Mouse (Mus musculus) kidney, postnatal 0 days (tissue): Measurements from ENCODE around the gene Adamtsl4. TPM values are rescaled to one million over a fixed set of nuclear protein-coding genes. Genes with fewer than 3 reads are reported as not detected.

Source experiments
- ATAC-seq: fragments of 200-750 bp; cut with Nextera tagmentation; replicated peaks from 2 replicates; pipeline ENCODE4 v1.8.0; 2017; ENCODE audit warnings: low read depth, moderate number of reproducible peaks, moderate TSS enrichment, moderate library complexity; ENCODE audit not compliant: low FRiP score
- DNase-seq: peaks from one replicate; pipeline ENCODE4 v3.0.0-alpha.2; 2016; ENCODE audit warnings: low spot score
- H3K27ac ChIP-seq: fragments of 300-500 bp; sonication (generic); 2 replicates; pipeline ENCODE4 v1.5.1; 2014; ENCODE audit warnings: mild to moderate bottlenecking
- H3K27me3 ChIP-seq: fragments of 300-500 bp; sonication (generic); 2 replicates; pipeline ENCODE4 v1.6.1; 2014; ENCODE audit warnings: low read length, mixed read lengths; ENCODE audit not compliant: insufficient read depth
- H3K36me3 ChIP-seq: fragments of 300-500 bp; sonication (generic); 2 replicates; pipeline ENCODE4 v1.6.1; 2014; ENCODE audit warnings: low read length, mixed read lengths; ENCODE audit not compliant: insufficient read depth
- H3K4me1 ChIP-seq: fragments of 300-500 bp; sonication (generic); replicated peaks from 2 replicates; pipeline ENCODE4 v1.6.1; 2014; ENCODE audit warnings: antibody characterized with exemption, low read length, mixed read lengths; ENCODE audit not compliant: insufficient read depth
- H3K4me2 ChIP-seq: fragments of 300-500 bp; sonication (generic); 2 replicates; pipeline ENCODE4 v1.6.1; 2014; ENCODE audit warnings: mild to moderate bottlenecking, low read length, moderate library complexity, mixed read lengths
- H3K4me3 ChIP-seq: fragments of 300-500 bp; sonication (generic); replicated peaks from 2 replicates; pipeline ENCODE4 v1.5.1; 2014; ENCODE audit warnings: low read depth, low read length
- H3K9ac ChIP-seq: fragments of 300-500 bp; sonication (generic); 2 replicates; pipeline ENCODE4 v1.6.1; 2014; ENCODE audit warnings: low read depth, low read length
- H3K9me3 ChIP-seq: fragments of 300-500 bp; sonication (generic); replicated peaks from 2 replicates; pipeline ENCODE4 v1.6.1; 2016; ENCODE audit warnings: low read length, inconsistent platforms, mixed read lengths
- CTCF ChIP-seq: IDR thresholded peaks from 2 replicates; pipeline ENCODE4 v1.5.1; 2016; ENCODE audit warnings: antibody characterized with exemption, low read depth, mild to moderate bottlenecking, moderate library complexity
- WGBS: fragments of 180-500 bp; shearing (Covaris S2); extraction: QIAGEN DNeasy Blood & Tissue Kit; methylation state at CpG from one replicate; pipeline ENCODE4 v1.1.7; 2014; 5-methylcytosine and 5-hydroxymethylcytosine counted together
- polyA plus RNA-seq: library from polyadenylated mRNA; unstranded; fragments of >200 nt; fragmentation: Nextera tagmentation; extraction: Ambion mirVana; gene quantifications from 2 replicates; pipeline ENCODE4 v1.2.1, GENCODE M21; 2015

Gene Adamtsl4
- polyA plus RNA-seq, 1 experiment from 2014 or later: 3.6 TPM

DNA sequence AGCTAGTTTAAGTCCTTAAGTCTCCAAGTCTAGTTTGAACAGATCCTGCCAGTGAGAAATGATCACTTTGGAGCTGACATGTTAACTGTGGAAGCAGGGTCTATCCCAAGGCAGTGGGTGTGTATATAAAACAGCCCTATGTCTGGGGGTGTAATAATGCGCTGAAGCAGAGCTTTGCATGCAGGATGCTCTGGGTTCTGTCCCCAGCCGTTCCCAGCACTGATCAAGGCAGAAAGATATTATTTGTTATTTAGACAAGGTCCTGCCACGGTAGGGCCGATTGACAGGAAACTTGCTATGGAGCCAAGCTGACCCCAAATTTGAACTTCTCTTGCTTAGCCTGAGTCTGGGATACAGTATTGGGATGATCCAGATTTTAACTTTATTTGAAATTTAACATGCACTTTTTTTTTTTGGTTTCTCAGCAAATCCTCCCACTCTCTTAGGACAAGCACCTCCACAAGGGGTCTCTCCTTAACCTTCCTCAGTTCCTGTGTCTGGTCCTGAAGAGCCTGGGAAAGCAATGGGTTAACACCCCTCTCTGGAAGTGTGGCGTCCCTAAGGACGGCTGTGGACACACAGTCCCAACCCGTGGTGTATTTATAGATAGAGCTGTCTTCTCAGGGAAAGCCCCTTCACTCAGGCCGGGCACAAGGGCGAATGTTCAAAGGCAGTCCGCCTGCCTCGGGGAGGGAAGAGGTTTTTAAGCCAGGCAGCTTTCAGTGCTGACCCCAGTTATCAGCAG lies 1.6 kb upstream of the Adamtsl4 start:
- Histone ChIP-seq H3K9me3 (no peaks in the 10 kb centered on the region), H3K4me2 (no peak overlapping the region; the same call in 1 of the 2 replicates), H3K27me3 (no peaks in the 10 kb centered on the region), H3K36me3 (no peaks in the 10 kb centered on the region), H3K9ac (no peak overlapping the region), H3K27ac (no peak overlapping the region; the same call in 1 of the 2 replicates), H3K4me3 (no peak overlapping the region), H3K4me1 (peaks cover 37% of the 10 kb centered on the region)
- DNase-seq: peak; percentile 79
- 17% methylated on average over 11 of the region's 11 CpGs for WGBS
- TF ChIP-seq CTCF: peak; percentile 47
- ATAC-seq: no peak

DNA sequence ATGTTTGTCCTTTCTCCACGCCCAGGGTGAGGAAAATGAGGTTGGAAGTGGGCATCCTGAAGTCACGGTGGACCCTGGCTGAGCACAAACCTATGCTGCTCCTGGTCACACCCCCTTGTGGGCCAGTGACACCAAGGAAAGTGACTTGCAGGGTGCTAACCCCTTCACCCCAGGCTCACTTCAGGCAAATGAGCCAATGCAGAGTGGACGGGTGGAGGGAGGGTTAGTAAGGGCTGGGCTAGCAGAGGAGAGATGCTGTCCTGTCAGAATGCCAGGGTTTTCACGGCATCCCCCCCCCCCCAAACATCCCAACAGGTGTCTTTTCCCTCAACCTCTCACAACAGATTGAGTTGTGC lies 571 bp downstream of the Adamtsl4 start:
- Histone ChIP-seq H3K4me2 (peak overlapping the region; percentile 86), H3K4me3 (peak overlapping the region; percentile 42), H3K9ac (peak overlapping the region; percentile 54), H3K36me3 (no peaks in the 10 kb centered on the region), H3K27ac (peak overlapping the region; percentile 87), H3K27me3 (no peaks in the 10 kb centered on the region), H3K9me3 (no peaks in the 10 kb centered on the region), H3K4me1 (peaks cover 37% of the 10 kb centered on the region)
- TF ChIP-seq CTCF: no peak
- ATAC-seq (peak; percentile 27), DNase-seq (no peak)
- 12% methylated on average over 4 of the region's 4 CpGs for WGBS

DNA sequence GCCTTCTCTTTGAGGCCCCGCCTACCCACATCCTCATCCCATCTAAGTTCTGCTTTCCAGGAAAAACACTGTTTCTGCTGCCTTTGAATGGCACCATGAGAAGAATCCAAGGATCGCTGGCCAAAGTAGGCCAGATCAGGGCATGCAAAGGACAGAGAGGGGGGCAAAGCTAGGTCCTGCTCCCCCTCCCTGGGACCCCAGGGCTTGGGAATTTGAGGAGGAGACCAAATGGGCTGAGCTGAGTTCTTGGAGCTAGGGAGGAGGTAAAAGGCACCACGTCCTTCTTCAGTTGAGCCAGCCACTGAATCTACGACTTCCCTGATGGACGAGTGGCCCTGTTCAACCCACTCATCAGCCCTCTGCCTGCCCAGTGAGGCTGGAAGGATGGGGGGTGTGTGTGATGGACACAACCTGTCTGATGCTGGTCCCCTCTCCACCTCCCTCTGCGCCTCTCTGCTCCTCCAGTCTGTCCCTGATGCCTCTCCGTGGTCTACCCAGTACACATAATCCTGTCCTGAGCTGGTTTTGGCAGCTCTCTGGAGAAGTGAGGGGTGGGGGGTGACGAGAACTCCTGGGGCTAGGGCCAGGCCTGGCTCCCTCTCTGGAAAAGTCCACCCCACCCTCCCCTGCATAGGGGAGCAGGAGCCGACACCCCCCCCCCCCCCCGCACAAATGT lies 1.1 kb downstream of the Adamtsl4 start:
- H3K27ac ChIP-seq: peak overlapping the region; percentile 87; the same call in 1 of the 2 replicates
- 32% methylated on average over 10 of the region's 10 CpGs for WGBS
- peaks cover 37% of the 10 kb centered on the region for H3K4me1 ChIP-seq
- H3K36me3 ChIP-seq: no peaks in the 10 kb centered on the region
- no peaks in the 10 kb centered on the region for H3K27me3 ChIP-seq
- peak overlapping the region; percentile 86 for H3K4me2 ChIP-seq
- no peak for TF ChIP-seq CTCF
- H3K4me3 ChIP-seq: peak overlapping the region; percentile 42; the same call in 1 of the 2 replicates
- H3K9ac ChIP-seq: 0 out of 2 replicates have a peak overlapping the region, but pooled peaks have one; percentile 54
- no peak for ATAC-seq
- no peaks in the 10 kb centered on the region for H3K9me3 ChIP-seq
- DNase-seq: no peak

DNA sequence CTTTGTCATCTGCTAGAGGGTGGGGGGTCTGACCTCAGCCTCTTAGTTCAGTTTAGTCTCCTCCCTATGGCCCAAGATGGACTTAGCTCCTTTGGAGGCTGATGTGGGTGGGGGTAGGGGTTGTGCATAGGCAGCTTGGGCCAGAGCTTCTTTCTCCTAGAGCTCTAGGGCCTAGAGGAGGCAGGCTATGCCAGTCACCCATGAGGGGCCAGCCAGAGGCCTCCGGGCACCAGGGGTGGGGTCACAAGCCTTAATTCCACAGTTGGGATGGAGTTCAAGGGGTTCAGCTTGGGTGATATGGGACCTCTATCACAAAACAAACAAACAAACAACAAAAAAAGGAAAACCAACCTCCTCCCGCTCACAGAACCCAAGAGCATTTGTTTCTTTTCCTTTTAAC lies 2.0 kb downstream of the Adamtsl4 start:
- no peaks in the 10 kb centered on the region for H3K27me3 ChIP-seq
- no peak overlapping the region for H3K4me3 ChIP-seq
- no peak for DNase-seq
- peaks cover 43% of the 10 kb centered on the region for H3K4me1 ChIP-seq
- ATAC-seq: no peak
- H3K9me3 ChIP-seq: no peaks in the 10 kb centered on the region
- TF ChIP-seq CTCF: no peak
- H3K9ac ChIP-seq: no peak overlapping the region
- H3K27ac ChIP-seq: peak overlapping the region; percentile 36; the same call in 1 of the 2 replicates
- 80% methylated on average over 2 of the region's 2 CpGs for WGBS
- H3K36me3 ChIP-seq: no peaks in the 10 kb centered on the region
- H3K4me2 ChIP-seq: no peak overlapping the region

DNA sequence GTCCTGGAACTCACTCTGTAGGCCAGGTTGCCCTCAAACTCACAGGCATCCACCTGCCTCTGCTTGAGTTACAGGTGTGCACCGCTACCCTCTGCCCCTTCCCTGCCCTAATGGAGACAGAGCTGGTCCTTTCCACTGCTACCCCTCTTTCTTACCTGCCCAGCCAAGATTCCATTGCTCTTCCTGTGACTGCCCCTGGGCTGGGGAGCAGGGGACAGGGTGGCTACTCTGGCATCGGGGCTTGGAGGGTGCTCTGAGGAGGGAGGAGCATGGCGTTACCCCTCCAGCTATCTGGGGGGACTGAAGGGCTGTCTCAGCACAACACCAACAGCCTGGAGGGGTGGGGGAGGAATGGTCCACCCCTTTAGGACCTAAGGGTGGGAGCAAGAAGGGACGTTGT lies 2.4 kb downstream of the Adamtsl4 start:
- Histone ChIP-seq H3K4me2 (no peak overlapping the region), H3K27me3 (no peaks in the 10 kb centered on the region), H3K4me1 (peaks cover 43% of the 10 kb centered on the region), H3K27ac (no peak overlapping the region), H3K36me3 (no peaks in the 10 kb centered on the region), H3K9me3 (no peaks in the 10 kb centered on the region), H3K9ac (no peak overlapping the region), H3K4me3 (no peak overlapping the region)
- ATAC-seq (no peak), DNase-seq (no peak)
- no peak for TF ChIP-seq CTCF
- WGBS: 72% methylated on average over 4 of the region's 4 CpGs

DNA sequence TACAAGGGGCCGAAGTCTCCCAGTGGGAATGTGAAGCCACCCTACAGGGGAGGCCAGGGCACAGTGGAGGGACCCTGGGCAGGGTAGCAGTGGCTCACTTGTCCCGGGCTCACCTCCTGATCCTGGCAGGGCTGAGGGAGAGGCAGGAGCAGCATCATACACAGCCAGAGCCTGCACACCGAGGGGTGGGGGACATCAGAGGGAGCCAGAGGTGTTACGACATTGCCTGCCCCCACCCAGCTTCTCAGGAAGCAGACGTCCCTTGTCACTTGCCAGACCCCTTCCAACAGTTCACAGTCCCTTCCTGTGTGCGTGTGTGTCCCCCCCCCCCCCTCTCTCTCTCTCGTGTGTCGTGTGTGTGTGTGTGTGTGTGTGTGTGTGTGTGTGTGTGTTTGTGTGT lies 2.9 kb downstream of the Adamtsl4 start:
- peaks cover 38% of the 10 kb centered on the region for H3K4me1 ChIP-seq
- DNase-seq: no peak
- WGBS: 42% methylated on average over 5 of the region's 8 CpGs

More for the DNA sequence above, 2.9 kb downstream of the Adamtsl4 start:
- Histone ChIP-seq H3K4me3 (no peak overlapping the region), H3K9ac (no peak overlapping the region), H3K36me3 (no peaks in the 10 kb centered on the region), H3K4me2 (no peak overlapping the region), H3K9me3 (no peaks in the 10 kb centered on the region), H3K27ac (no peak overlapping the region), H3K27me3 (no peaks in the 10 kb centered on the region)
- no peak for ATAC-seq
- no peak for TF ChIP-seq CTCF
